Mouse (Mus musculus) liver, embryonic 13.5 days (tissue): ENCODE measurements around the gene Lrrc58. TPM values are rescaled to one million over a fixed set of nuclear protein-coding genes. Genes with fewer than 3 reads are reported as not detected.

Experiments used
- ATAC-seq: fragments of 200-750 bp; cut with Nextera tagmentation; 2 replicates; pipeline ENCODE4 v1.8.0; 2017; ENCODE audit warnings: low read depth, mild to moderate bottlenecking, moderate number of reproducible peaks, moderate library complexity
- DNase-seq: peaks from one replicate; pipeline ENCODE4 v3.0.0; 2022
- H3K27ac ChIP-seq: fragments of 300-500 bp; sonication (generic); 2 replicates; pipeline ENCODE4 v1.5.1; 2015; ENCODE audit warnings: moderate library complexity, mild to moderate bottlenecking, inconsistent platforms
- H3K27me3 ChIP-seq: fragments of 300-500 bp; sonication (generic); 2 replicates; pipeline ENCODE4 v1.6.1; 2015; ENCODE audit warnings: mild to moderate bottlenecking, inconsistent platforms
- H3K36me3 ChIP-seq: fragments of 300-500 bp; sonication (generic); 2 replicates; pipeline ENCODE4 v1.6.1; 2015; ENCODE audit warnings: mild to moderate bottlenecking, inconsistent platforms
- H3K4me1 ChIP-seq: fragments of 300-500 bp; sonication (generic); replicated peaks from 2 replicates; pipeline ENCODE4 v1.6.1; 2015; ENCODE audit warnings: inconsistent platforms
- H3K4me2 ChIP-seq: fragments of 300-500 bp; sonication (generic); 2 replicates; pipeline ENCODE4 v1.6.1; 2015; ENCODE audit warnings: inconsistent platforms, mild to moderate bottlenecking, moderate library complexity
- H3K4me3 ChIP-seq: fragments of 300-500 bp; sonication (generic); replicated peaks from 2 replicates; pipeline ENCODE4 v1.5.1; 2015; ENCODE audit warnings: mild to moderate bottlenecking, inconsistent platforms
- H3K9ac ChIP-seq: fragments of 300-500 bp; sonication (generic); 2 replicates; pipeline ENCODE4 v1.6.1; 2015; ENCODE audit warnings: mild to moderate bottlenecking, inconsistent platforms
- H3K9me3 ChIP-seq: fragments of 300-500 bp; sonication (generic); replicated peaks from 2 replicates; pipeline ENCODE4 v1.6.1; 2016; ENCODE audit warnings: inconsistent platforms
- WGBS: fragments of 180-500 bp; shearing (Covaris S2); methylation state at CpG from one replicate; pipeline ENCODE4 v1.1.7; 2015; ENCODE audit not compliant: insufficient replicate concordance; 5-methylcytosine and 5-hydroxymethylcytosine counted together
- polyA plus RNA-seq: library from polyadenylated mRNA; unstranded; fragments of >200 nt; fragmentation: Nextera tagmentation; extraction: Ambion mirVana; gene quantifications from 2 replicates; pipeline ENCODE4 v1.2.1, GENCODE M21; 2015

The Lrrc58 gene
- polyA plus RNA-seq, 1 experiment from 2014 or later, result 12.1 TPM

GRCm38 (mm10) chr16:37869470-37870231 is 1.5 kb downstream of the Lrrc58 start:
- H3K4me1 ChIP-seq, result peaks cover 32% of the 10 kb centered on the region
- ATAC-seq, result no peak
- H3K9ac ChIP-seq, result peak overlapping the region; percentile 90
- H3K4me3 ChIP-seq, result peak overlapping the region; percentile 87
- H3K36me3 ChIP-seq, result peaks cover 2% of the 10 kb centered on the region; the same call in 1 of the 2 replicates
- no peaks in the 10 kb centered on the region for H3K27me3 ChIP-seq
- peak overlapping the region; percentile 88 for H3K4me2 ChIP-seq
- 20% methylated on average over 4 of the region's 4 CpGs for WGBS
- H3K27ac ChIP-seq, result peak overlapping the region; percentile 88
- H3K9me3 ChIP-seq, result no peaks in the 10 kb centered on the region
- no peak for DNase-seq

DNA sequence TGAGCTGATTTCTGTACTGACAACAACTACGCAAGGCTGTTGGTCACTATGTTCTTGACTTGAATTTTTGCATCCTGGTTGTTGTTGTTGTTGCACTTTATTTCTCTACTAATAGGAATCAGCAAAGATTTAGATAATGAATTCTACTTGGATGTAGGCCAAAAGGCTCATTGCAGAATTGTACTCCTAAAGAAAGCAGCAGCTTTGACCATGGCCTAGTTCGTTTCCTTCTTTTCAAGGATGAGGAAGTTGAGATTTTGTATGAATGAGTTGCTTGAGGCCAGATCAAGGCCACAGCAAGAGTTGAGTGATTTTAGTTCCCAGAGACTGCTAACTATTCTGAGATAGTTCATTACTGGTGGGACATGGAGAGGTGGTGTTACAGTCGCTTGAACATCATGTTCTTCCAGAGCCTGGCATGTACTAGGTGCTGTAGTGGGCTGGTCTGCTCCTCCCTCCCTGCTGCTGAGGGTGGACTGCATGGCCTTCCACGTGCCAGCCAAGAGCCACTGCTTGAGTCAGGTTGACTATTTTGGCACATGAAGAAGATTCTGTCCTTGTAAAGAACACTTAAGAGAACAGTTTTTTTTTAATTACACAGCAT is 3.0 kb downstream of the Lrrc58 start:
- no peak overlapping the region for H3K9ac ChIP-seq
- peaks cover 2% of the 10 kb centered on the region; the same call in 1 of the 2 replicates for H3K36me3 ChIP-seq
- 65% methylated on average over 4 of the region's 4 CpGs for WGBS
- no peaks in the 10 kb centered on the region for H3K9me3 ChIP-seq
- no peaks in the 10 kb centered on the region for H3K27me3 ChIP-seq
- no peak for DNase-seq
- H3K4me1 ChIP-seq, result peaks cover 32% of the 10 kb centered on the region
- H3K4me2 ChIP-seq, result peak overlapping the region; percentile 88; the same call in 1 of the 2 replicates
- no peak overlapping the region for H3K27ac ChIP-seq
- no peak overlapping the region for H3K4me3 ChIP-seq
- ATAC-seq, result no peak

DNA sequence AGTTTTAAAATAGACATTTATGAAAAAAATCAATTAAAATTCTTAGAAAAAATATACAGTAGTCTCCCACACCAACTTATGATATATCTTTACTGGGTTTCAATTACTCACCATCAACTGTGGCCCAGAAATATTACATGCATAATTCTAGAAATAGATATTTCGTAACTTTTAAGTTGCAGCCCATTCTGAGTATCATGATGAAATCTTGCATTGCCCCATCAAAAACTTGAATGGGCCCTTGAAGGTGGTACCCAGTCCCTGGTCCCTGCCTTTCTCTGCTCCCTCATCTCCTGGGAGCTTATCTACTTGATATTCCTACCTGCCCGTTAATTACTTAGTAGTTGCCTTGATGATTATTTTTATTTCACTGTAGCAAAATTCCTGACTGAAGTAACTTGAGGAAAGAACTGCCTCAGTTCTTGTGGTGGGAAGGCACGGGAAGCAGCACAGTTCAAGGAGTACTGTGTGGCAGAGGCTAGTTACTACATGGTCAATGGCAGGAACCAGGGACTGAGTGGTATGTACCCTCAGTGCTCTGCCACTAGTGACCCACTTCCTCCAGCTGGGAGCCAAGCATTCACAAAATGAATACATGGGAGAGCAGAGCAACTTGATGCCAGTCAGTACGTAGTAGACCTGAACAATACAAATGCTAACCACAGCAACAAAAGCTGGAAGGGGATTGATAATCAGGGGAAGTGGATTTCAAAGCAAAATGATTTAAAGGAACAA is 6.5 kb downstream of the Lrrc58 start:
- Histone ChIP-seq H3K4me3 (no peak overlapping the region), H3K9ac (no peak overlapping the region), H3K4me1 (peaks cover 29% of the 10 kb centered on the region), H3K9me3 (no peaks in the 10 kb centered on the region), H3K27ac (no peak overlapping the region), H3K4me2 (no peak overlapping the region), H3K27me3 (no peaks in the 10 kb centered on the region), H3K36me3 (peaks cover 28% of the 10 kb centered on the region)
- DNase-seq, result no peak
- ATAC-seq, result no peak
- WGBS, result 69% methylated on average over 4 of the region's 4 CpGs

GRCm38 (mm10) chr16:37877406-37877805 is 9.2 kb downstream of the Lrrc58 start:
- no peak for DNase-seq
- Histone ChIP-seq H3K4me2 (no peak overlapping the region), H3K9ac (no peak overlapping the region), H3K4me3 (no peak overlapping the region), H3K9me3 (no peaks in the 10 kb centered on the region), H3K4me1 (peaks cover 19% of the 10 kb centered on the region), H3K36me3 (peaks cover 38% of the 10 kb centered on the region), H3K27me3 (no peaks in the 10 kb centered on the region), H3K27ac (no peak overlapping the region)
- 89% methylated on average over 3 of the region's 3 CpGs for WGBS
- no peak for ATAC-seq

DNA sequence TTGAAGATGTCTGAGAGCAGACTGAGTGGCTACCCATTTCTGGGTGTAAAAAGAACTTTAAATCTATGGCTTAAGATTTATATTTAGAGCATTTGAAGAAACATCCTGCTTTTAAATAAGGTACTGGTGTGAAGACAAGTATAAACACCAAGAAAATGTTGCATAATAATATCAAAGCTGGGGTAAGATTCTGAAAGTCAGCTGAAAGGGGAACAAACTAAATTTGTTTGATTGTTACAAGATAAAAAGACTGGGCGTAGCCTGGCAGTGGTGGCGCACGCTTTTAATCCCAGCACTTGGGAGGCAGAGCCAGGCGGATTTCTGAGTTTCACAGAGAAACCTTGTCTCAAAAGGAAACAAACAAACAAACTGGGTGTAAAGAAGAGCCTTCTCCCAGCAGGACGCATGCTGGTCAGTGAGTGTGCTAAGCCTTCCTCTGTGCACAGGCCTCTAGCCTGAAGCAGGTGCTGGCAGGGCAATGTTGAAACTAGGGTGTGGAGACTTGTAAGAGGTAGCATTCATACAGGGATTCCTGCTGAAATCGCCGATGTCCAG is 10.8 kb downstream of the Lrrc58 start:
- no peaks in the 10 kb centered on the region for H3K9me3 ChIP-seq
- DNase-seq (no peak), ATAC-seq (no peak)
- H3K4me3 ChIP-seq, result no peak overlapping the region
- 78% methylated on average over 7 of the region's 7 CpGs for WGBS
- no peak overlapping the region for H3K4me2 ChIP-seq
- peaks cover 19% of the 10 kb centered on the region for H3K4me1 ChIP-seq
- H3K27ac ChIP-seq, result no peak overlapping the region
- no peaks in the 10 kb centered on the region for H3K27me3 ChIP-seq
- H3K9ac ChIP-seq, result no peak overlapping the region
- H3K36me3 ChIP-seq, result peaks cover 51% of the 10 kb centered on the region

DNA sequence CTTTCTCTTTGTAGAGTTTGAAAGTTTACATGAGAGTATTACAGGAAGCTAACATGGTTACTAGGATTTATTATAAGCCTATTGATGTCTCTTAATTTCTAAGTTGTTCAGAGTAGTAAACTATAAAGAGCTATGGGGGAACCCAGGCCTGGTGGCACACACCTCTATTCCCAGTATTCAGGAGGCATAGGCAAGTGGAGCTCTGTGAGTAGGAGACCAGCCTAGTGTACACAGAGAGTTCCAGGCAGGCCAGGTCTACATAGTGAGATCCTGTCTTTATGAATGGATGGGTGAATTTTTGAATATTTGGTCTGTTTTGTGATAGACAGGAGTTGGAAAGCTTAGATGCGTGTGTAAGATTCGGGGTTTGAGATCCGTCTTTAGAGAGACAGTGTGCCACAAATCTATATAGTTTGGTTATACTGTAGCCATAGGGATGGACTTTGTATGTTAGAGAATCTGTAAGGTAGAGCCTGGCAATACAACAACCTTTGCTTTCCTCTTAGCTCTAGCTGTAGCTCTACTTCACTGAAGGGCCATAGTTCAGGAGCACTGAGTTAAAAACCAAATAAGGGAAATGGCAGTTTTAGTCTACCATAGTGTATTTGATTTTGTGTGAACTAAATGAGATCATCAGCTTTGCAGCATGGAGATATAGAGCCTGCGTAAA is 11.7 kb downstream of the Lrrc58 start:
- 67% methylated on average over 4 of the region's 4 CpGs for WGBS
- peaks cover 51% of the 10 kb centered on the region for H3K36me3 ChIP-seq
- no peak for DNase-seq
- H3K27ac ChIP-seq, result peak overlapping the region; percentile 32
- ATAC-seq, result peak; percentile 68
- no peaks in the 10 kb centered on the region for H3K9me3 ChIP-seq
- no peak overlapping the region for H3K4me2 ChIP-seq
- H3K27me3 ChIP-seq, result no peaks in the 10 kb centered on the region
- no peak overlapping the region for H3K4me3 ChIP-seq
- peaks cover 19% of the 10 kb centered on the region for H3K4me1 ChIP-seq
- H3K9ac ChIP-seq, result no peak overlapping the region

DNA sequence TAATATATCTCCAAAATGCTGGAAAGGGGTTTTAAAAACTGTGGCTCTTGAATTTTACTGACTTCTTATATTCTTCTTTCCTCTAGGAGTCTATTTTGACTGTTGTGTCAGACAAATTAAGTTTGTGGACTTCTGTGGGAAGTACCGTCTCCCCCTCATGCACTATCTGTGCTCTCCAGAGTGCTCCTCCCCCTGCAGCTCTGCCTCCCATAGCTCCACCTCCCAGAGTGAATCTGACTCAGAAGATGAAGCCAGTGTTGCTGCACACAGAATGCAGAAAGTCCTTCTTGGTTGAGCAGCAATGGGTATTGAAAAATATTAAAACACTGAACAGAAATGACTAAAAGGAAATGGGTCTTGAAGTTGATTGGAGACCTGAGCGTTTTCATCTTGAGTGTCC is 13.0 kb downstream of the Lrrc58 start:
- Histone ChIP-seq H3K4me3 (no peak overlapping the region), H3K4me1 (peaks cover 19% of the 10 kb centered on the region), H3K27me3 (no peaks in the 10 kb centered on the region), H3K36me3 (peaks cover 51% of the 10 kb centered on the region), H3K9ac (no peak overlapping the region), H3K9me3 (no peaks in the 10 kb centered on the region), H3K4me2 (no peak overlapping the region), H3K27ac (no peak overlapping the region)
- 51% methylated on average over 2 of the region's 2 CpGs for WGBS
- DNase-seq, result no peak
- no peak for ATAC-seq

DNA sequence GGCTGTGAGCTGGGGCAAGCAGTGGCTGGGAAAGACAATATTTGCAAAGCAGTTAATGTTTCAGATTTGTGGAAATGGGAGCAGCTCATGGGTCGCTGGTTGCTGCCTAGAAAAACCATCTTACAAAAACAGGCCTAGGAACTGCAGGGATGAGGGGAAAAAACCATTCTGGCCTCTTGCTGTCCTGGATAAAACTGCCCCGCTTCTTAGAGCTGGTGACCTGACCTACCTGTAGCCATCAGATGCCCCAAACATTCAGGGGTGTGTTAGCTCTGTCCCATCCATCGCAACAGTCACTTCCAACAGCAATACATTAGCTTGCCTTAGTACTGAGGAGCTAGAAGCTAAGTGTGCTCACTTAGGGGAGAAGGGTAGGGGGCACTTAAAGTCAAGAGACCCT is 20.8 kb downstream of the Lrrc58 start:
- Histone ChIP-seq H3K9ac (no peak overlapping the region), H3K27me3 (no peaks in the 10 kb centered on the region), H3K4me2 (no peak overlapping the region), H3K4me3 (no peak overlapping the region), H3K4me1 (peaks cover 8% of the 10 kb centered on the region), H3K9me3 (no peaks in the 10 kb centered on the region), H3K36me3 (no peaks in the 10 kb centered on the region), H3K27ac (no peak overlapping the region)
- no peak for ATAC-seq
- no peak for DNase-seq
- WGBS, result 69% methylated on average over 3 of the region's 3 CpGs

- no peak overlapping the region for H3K4me2 ChIP-seq
- no peaks in the 10 kb centered on the region for H3K36me3 ChIP-seq
- peaks cover 20% of the 10 kb centered on the region for H3K4me1 ChIP-seq
- H3K9ac ChIP-seq, result no peak overlapping the region
- WGBS, result 67% methylated on average over 2 of the region's 2 CpGs
- H3K27me3 ChIP-seq, result no peaks in the 10 kb centered on the region
- no peak for DNase-seq
- no peak for ATAC-seq
- no peak overlapping the region for H3K27ac ChIP-seq
- H3K9me3 ChIP-seq, result no peaks in the 10 kb centered on the region
- H3K4me3 ChIP-seq, result no peak overlapping the region
Measured at GRCm38 (mm10) chr16:37892667-37893066, 24.5 kb downstream of the Lrrc58 start.

GRCm38 (mm10) chr16:37893381-37893780 is 25.2 kb downstream of the Lrrc58 start:
- no peak overlapping the region for H3K27ac ChIP-seq
- no peak overlapping the region for H3K9ac ChIP-seq
- no peak overlapping the region for H3K4me3 ChIP-seq
- H3K27me3 ChIP-seq, result no peaks in the 10 kb centered on the region
- 50% methylated on average over 6 of the region's 6 CpGs for WGBS
- H3K9me3 ChIP-seq, result no peaks in the 10 kb centered on the region
- H3K4me1 ChIP-seq, result peaks cover 20% of the 10 kb centered on the region
- DNase-seq (no peak), ATAC-seq (no peak)
- no peaks in the 10 kb centered on the region for H3K36me3 ChIP-seq
- H3K4me2 ChIP-seq, result no peak overlapping the region

- DNase-seq (no peak), ATAC-seq (peak; percentile 45; the same call in 1 of the 2 replicates)
- no peaks in the 10 kb centered on the region for H3K36me3 ChIP-seq
- H3K4me1 ChIP-seq, result peaks cover 20% of the 10 kb centered on the region
- 60% methylated on average over 2 of the region's 2 CpGs for WGBS
- H3K27me3 ChIP-seq, result no peaks in the 10 kb centered on the region
- no peak overlapping the region for H3K27ac ChIP-seq
- no peaks in the 10 kb centered on the region for H3K9me3 ChIP-seq
- H3K4me2 ChIP-seq, result no peak overlapping the region
- no peak overlapping the region for H3K9ac ChIP-seq
- H3K4me3 ChIP-seq, result no peak overlapping the region
Measured at GRCm38 (mm10) chr16:37893942-37894341, 25.8 kb downstream of the Lrrc58 start.
